Mouse (Mus musculus): ENCODE results near the gene Bcl10.

Gene Bcl10

DNA sequence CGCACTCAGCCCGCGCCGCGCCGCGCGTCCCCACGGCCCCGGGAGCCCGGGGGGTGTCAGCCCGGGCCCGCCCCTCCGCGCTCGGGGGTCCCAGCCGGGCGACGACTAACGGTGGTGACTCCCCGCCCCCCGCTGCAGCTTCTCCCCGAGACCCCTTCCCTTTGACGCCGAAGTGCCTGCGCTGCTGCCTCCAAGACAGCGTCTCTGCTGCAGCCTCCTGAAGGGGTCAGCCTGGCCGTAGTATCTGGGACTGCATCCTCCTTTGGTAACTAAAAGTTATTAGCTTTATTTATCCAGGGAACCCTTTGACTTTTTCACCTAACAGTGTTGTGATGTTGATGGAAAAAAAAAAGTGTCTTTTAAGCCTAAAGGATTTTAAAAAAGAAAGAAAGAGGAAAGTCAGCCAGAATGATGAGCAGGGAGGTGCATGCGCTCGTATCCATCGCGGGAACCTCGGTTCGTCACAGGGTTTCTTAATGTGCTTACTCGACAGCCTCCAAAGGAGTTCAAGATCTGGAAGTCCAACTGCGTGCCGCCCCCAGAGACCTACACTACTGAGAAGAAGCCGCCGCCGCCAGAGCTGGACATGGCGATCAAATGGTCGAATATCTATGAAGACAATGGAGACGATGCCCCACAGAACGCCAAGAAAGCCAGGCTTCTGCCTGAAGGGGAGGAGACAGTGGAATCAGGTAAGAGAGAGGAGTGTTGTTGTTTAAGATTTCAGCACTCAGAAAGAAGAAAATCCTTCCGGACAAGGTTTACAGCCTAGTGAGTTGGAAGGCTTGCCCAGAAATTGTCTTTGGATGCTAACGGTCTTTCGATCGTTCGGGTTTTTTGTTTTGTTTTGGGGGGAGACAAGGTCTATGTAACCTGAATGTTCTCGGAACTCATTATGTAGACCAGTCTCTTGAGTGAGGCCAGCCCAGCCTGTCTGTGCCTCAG is 16.1 kb downstream of the Bcl10 start:
- Histone ChIP-seq H3K27me3 (ENCODE audit: insufficient read depth, low read length) (no peaks in the 10 kb centered on the region), H3K4me1 (replicated peaks; ENCODE audit: low read depth, low read length) (peaks cover 43% of the 10 kb centered on the region), H3K36me3 (ENCODE audit: insufficient read depth, low read length) (peaks cover 47% of the 10 kb centered on the region), H3K9me3 (ENCODE audit: low read length) (no peaks in the 10 kb centered on the region), H3K4me3 (replicated peaks; ENCODE audit: low read length) (peak overlapping the region; percentile 99)
- TF ChIP-seq CTCF (conservative IDR thresholded peaks at IDR 0.05; ENCODE audit: low read length) (no peak), NANOG (IDR thresholded peaks at IDR 0.05; ENCODE audit: borderline replicate concordance, low read length) (no peak), POU5F1 (IDR thresholded peaks at IDR 0.05; ENCODE audit: borderline replicate concordance, low read length) (no peak)

DNA sequence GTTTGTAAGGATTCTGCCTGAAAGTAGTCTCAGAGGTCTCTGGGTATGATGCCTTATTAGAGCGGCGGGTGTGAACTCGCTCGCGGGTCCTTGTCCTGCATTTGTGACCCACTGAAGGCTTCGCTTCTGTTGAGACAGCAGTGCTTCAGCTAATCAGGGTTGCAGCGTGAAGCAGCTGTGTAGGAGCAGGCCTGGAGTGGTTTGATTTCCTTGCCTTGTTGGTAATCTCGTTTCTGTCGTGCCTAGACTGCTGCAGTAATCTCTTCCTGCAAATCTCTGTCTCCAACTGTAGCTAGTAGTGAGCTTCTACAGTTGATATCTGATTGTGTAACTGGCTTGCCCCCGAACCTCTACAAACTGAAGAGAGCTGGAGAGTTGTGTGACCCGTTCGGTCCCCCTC is 16.8 kb downstream of the Bcl10 start:
- H3K36me3 ChIP-seq (ENCODE audit: insufficient read depth, low read length), result peaks cover 51% of the 10 kb centered on the region
- TF ChIP-seq CTCF (conservative IDR thresholded peaks at IDR 0.05; ENCODE audit: low read length), result no peak
- TF ChIP-seq NANOG (IDR thresholded peaks at IDR 0.05; ENCODE audit: borderline replicate concordance, low read length), result no peak
- no peak for TF ChIP-seq POU5F1 (IDR thresholded peaks at IDR 0.05; ENCODE audit: borderline replicate concordance, low read length)
- H3K9me3 ChIP-seq (ENCODE audit: low read length), result no peaks in the 10 kb centered on the region
- peaks cover 41% of the 10 kb centered on the region for H3K4me1 ChIP-seq (replicated peaks; ENCODE audit: low read depth, low read length)
- H3K4me3 ChIP-seq (replicated peaks; ENCODE audit: low read length), result peak overlapping the region; percentile 99
- H3K27me3 ChIP-seq (ENCODE audit: insufficient read depth, low read length), result no peaks in the 10 kb centered on the region

DNA sequence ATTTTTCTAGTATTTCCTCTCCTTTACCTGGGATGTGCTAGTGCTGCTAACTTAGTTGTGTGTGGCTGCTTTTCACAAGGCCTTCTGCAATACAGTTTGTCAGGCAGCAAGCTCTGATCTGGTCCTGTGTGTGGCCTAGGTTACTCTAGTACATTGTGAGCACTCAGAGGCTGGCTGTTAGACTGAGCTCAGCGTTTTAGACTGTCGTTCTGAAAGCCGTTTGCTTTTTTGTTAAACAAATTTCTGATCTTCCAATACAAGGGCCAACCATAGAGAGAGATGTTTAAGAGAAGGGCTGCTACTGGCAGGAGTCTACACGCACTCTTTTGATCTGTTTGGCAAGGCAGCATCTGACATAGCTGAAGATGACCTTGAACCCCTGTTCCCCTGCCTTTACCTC is 17.4 kb downstream of the Bcl10 start:
- Histone ChIP-seq H3K4me3 (replicated peaks; ENCODE audit: low read length) (no peak overlapping the region; the same call in 1 of the 2 replicates), H3K27me3 (ENCODE audit: insufficient read depth, low read length) (no peaks in the 10 kb centered on the region), H3K4me1 (replicated peaks; ENCODE audit: low read depth, low read length) (peaks cover 36% of the 10 kb centered on the region), H3K36me3 (ENCODE audit: insufficient read depth, low read length) (peaks cover 57% of the 10 kb centered on the region), H3K9me3 (ENCODE audit: low read length) (no peaks in the 10 kb centered on the region)
- TF ChIP-seq CTCF (conservative IDR thresholded peaks at IDR 0.05; ENCODE audit: low read length) (no peak), NANOG (IDR thresholded peaks at IDR 0.05; ENCODE audit: borderline replicate concordance, low read length) (peak; percentile 63; the same call in 1 of the 2 replicates), POU5F1 (IDR thresholded peaks at IDR 0.05; ENCODE audit: borderline replicate concordance, low read length) (no peak)

DNA sequence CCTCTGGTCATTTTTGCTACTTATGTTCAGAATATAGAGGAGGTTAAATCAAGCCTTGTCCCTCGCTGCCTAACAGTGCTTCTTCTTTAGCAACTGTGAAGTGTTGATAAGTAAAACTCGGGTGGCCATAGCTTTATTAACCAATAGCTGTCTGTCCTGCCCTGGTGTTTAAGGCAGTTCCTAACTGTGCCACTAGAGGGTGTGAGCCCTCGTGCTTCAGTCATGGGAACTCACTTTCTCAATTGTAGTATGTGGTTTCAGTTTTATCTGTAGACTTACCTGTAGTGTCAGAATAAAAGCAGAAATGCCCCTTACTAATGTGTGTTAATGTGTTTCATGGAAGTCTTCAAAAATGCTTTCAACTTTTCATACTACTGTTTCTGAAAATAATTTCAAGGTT is 19.4 kb downstream of the Bcl10 start:
- TF ChIP-seq CTCF (conservative IDR thresholded peaks at IDR 0.05; ENCODE audit: low read length), result peak; percentile 97
- TF ChIP-seq POU5F1 (IDR thresholded peaks at IDR 0.05; ENCODE audit: borderline replicate concordance, low read length), result no peak
- no peaks in the 10 kb centered on the region for H3K9me3 ChIP-seq (ENCODE audit: low read length)
- H3K4me3 ChIP-seq (replicated peaks; ENCODE audit: low read length), result no peak overlapping the region
- H3K36me3 ChIP-seq (ENCODE audit: insufficient read depth, low read length), result peaks cover 62% of the 10 kb centered on the region
- no peaks in the 10 kb centered on the region for H3K27me3 ChIP-seq (ENCODE audit: insufficient read depth, low read length)
- peaks cover 41% of the 10 kb centered on the region for H3K4me1 ChIP-seq (replicated peaks; ENCODE audit: low read depth, low read length)

DNA sequence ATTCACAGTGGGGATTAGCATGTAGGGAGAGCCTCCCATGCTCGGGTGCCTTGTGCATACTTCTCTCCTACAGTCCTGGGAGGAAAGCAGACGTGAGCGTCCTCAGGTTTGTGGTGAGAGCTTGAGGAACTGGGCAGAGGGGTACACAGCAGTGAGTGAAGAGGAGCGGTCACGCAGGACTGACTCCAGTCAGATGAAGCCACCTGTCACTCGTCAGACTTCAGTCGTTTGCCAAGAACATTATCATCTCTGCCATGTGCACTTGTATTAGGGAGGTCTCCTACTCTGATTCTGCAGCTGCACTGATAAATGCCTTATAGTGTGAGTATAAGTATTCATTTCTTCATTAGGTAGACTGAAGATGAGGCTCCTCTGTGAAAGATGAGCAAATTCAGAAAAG is 21.7 kb downstream of the Bcl10 start:
- TF ChIP-seq POU5F1 (IDR thresholded peaks at IDR 0.05; ENCODE audit: borderline replicate concordance, low read length) (no peak), NANOG (IDR thresholded peaks at IDR 0.05; ENCODE audit: borderline replicate concordance, low read length) (no peak), CTCF (conservative IDR thresholded peaks at IDR 0.05; ENCODE audit: low read length) (no peak)
- peaks cover 28% of the 10 kb centered on the region for H3K4me1 ChIP-seq (replicated peaks; ENCODE audit: low read depth, low read length)
- no peak overlapping the region for H3K4me3 ChIP-seq (replicated peaks; ENCODE audit: low read length)
- H3K9me3 ChIP-seq (ENCODE audit: low read length), result no peaks in the 10 kb centered on the region
- H3K36me3 ChIP-seq (ENCODE audit: insufficient read depth, low read length), result peaks cover 56% of the 10 kb centered on the region
- H3K27me3 ChIP-seq (ENCODE audit: insufficient read depth, low read length), result no peaks in the 10 kb centered on the region

DNA sequence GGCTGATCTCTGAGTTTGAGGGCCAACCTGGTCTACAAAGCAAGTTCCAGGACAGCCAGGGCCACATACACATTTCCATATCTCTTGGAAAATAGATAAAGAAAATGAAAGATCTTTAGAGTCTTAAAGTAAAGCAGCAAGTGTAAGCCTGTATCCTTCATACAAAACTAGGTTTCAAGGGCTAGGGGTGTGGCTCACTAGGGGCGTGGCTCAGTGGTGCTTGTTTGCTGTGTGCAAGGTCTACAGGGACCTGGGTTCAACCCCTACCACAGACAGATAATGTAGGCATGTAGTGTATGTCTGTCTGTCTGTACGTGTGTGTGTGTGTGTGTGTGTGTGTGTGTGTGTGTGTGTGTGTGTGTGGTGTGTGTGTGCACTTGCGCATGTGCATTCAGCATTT is 23.3 kb downstream of the Bcl10 start:
- peaks cover 23% of the 10 kb centered on the region for H3K4me1 ChIP-seq (replicated peaks; ENCODE audit: low read depth, low read length)
- no peak for TF ChIP-seq NANOG (IDR thresholded peaks at IDR 0.05; ENCODE audit: borderline replicate concordance, low read length)
- TF ChIP-seq CTCF (conservative IDR thresholded peaks at IDR 0.05; ENCODE audit: low read length), result no peak
- no peak for TF ChIP-seq POU5F1 (IDR thresholded peaks at IDR 0.05; ENCODE audit: borderline replicate concordance, low read length)
- H3K27me3 ChIP-seq (ENCODE audit: insufficient read depth, low read length), result peaks cover 11% of the 10 kb centered on the region
- no peak overlapping the region for H3K4me3 ChIP-seq (replicated peaks; ENCODE audit: low read length)
- peaks cover 42% of the 10 kb centered on the region for H3K36me3 ChIP-seq (ENCODE audit: insufficient read depth, low read length)
- H3K9me3 ChIP-seq (ENCODE audit: low read length), result no peaks in the 10 kb centered on the region

DNA sequence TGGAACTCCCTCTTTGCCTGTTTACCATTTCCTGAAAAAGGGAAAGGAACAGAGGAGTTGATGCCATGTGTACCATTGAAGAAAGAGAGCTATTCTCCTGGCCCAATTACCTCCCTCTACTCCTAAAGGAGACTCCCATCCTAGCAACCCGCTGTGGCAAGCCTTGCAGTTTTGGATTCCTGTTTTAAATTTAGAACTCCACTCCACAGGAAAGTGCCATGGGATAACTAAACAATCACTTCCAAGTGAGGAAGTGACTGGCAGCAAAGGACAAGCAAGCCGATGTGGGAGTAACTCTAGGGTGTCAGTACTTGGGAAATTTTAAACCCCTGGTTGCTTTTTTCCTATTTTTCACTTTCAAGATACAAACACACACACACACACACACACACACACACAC is 24.1 kb downstream of the Bcl10 start:
- Histone ChIP-seq H3K27me3 (ENCODE audit: insufficient read depth, low read length) (peaks cover 15% of the 10 kb centered on the region), H3K4me1 (replicated peaks; ENCODE audit: low read depth, low read length) (peaks cover 16% of the 10 kb centered on the region), H3K4me3 (replicated peaks; ENCODE audit: low read length) (no peak overlapping the region), H3K36me3 (ENCODE audit: insufficient read depth, low read length) (peaks cover 35% of the 10 kb centered on the region), H3K9me3 (ENCODE audit: low read length) (no peaks in the 10 kb centered on the region)
- TF ChIP-seq CTCF (conservative IDR thresholded peaks at IDR 0.05; ENCODE audit: low read length) (no peak), POU5F1 (IDR thresholded peaks at IDR 0.05; ENCODE audit: borderline replicate concordance, low read length) (no peak), NANOG (IDR thresholded peaks at IDR 0.05; ENCODE audit: borderline replicate concordance, low read length) (no peak)

DNA sequence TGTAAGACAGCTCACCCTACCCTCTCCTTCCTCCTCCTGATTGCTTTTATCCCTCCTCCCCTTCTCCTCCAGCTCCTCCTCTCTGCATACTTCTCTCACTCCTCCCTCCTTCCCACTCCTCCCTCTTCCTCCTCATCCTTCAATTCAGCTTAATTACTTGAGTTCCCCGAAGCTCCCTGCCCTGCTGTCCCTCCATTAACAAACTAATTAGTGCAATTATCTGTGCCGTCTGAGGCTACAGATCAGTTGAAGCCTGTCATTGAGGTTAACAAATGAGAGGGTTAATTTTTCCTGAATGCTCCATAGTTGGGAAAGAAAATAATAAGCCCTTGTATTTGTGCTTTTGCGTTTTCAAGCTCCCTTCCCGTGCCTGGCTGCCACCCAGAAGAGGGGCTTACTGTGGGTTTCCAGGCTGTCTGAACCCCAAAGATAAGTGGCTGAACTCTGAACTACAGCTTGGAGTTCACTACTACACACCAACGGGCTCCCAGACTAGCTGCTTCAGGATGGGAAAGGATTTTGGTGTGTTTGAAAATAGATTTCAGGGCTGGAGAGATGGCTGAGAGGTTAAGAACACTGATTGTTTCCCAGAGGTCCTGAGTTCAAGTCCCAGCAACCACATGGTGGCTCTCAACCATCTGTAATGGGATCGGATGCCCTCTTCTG is 25.1 kb downstream of the Bcl10 start:
- peaks cover 14% of the 10 kb centered on the region for H3K4me1 ChIP-seq (replicated peaks; ENCODE audit: low read depth, low read length)
- H3K9me3 ChIP-seq (ENCODE audit: low read length), result no peaks in the 10 kb centered on the region
- H3K4me3 ChIP-seq (replicated peaks; ENCODE audit: low read length), result no peak overlapping the region
- no peak for TF ChIP-seq NANOG (IDR thresholded peaks at IDR 0.05; ENCODE audit: borderline replicate concordance, low read length)
- TF ChIP-seq CTCF (conservative IDR thresholded peaks at IDR 0.05; ENCODE audit: low read length), result no peak
- TF ChIP-seq POU5F1 (IDR thresholded peaks at IDR 0.05; ENCODE audit: borderline replicate concordance, low read length), result no peak
- peaks cover 28% of the 10 kb centered on the region for H3K36me3 ChIP-seq (ENCODE audit: insufficient read depth, low read length)
- H3K27me3 ChIP-seq (ENCODE audit: insufficient read depth, low read length), result peaks cover 18% of the 10 kb centered on the region
